Mouse (Mus musculus): Measurements from ENCODE around the gene Mael. TPM values are rescaled to one million over a fixed set of nuclear protein-coding genes. Genes with fewer than 3 reads are reported as not detected.
A peak's percentile ranks its signal among the peaks of the same experiment; 100 is the strongest.

The Mael gene
- polyA plus RNA-seq, 1 experiment, result not detected

DNA sequence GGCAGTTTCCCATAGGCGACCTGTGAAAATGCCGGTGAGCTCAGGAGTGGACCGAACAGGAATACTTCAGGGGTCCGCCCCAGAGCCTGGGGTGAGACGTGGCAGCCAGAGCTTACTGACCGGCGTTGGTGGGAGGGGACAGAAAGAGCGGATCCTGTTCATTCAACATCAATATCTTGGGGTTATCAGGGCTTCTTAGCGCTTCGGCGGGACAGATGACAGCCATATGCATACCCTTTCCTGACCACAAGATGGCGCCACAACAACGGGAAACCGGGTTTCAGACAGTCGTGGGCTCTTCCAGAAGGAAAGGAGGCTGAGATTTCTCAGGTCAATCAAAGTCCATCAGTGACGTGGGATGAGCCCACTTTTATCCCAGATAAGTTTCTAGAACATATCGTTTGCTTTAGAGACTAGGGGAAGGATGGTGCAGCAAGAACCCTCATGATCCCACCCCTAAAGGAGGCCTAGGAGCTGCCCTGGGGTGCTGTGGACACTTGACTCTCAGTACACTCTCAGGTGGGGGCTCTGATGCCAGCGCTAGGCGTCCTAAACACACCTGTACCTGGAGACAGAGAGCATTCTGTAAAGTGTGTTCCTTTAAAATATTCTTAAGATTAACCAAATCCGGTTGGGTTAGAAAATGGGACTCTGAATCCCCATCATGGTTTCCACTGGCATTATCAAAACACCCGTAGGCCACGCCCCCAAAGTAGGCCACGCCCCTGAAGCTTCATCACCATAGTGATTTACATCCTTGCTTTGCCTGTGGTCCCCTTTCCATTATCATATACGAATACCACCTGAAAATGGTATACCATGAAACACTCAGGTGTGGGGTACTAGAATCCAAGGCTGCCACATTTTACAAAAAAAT is 77.7 kb downstream of the Mael start:
- Histone ChIP-seq H3K27me3 (replicated peaks) (peaks cover 45% of the 10 kb centered on the region), H3K4me1 (0 out of 2 replicates have a peak, but pooled peaks cover 7% of the 10 kb centered on the region), H3K36me3 (replicated peaks; ENCODE audit: low read length) (no peaks in the 10 kb centered on the region), H3K4me3 (replicated peaks) (peak overlapping the region; percentile 18), H3K9me3 (no peaks in the 10 kb centered on the region)
- TF ChIP-seq GATA1 (IDR thresholded peaks at IDR 0.05; ENCODE audit: borderline replicate concordance, low read length), result no peak
- TF ChIP-seq FLI1 (IDR thresholded peaks at IDR 0.05; ENCODE audit: low read length), result no peak

DNA sequence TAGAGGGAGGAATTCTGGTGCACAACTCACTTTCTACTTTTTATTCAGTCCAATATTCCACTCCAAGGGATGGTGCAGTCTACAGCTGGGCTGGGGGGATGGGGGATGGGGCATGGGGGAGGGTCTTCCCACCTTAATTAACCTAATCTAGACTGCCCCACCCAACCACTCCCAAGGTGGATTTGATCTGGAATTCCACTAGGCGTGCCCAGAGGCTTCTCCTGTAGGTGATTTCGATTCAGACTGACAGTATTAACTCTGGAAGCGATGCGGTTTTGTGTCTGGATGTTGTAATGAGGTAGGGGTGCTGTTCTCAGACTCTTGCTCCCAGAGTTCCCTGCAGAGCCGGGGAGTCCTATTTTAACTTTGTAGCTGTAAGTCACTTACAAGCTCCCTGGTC is 78.4 kb downstream of the Mael start:
- peaks cover 50% of the 10 kb centered on the region for H3K27me3 ChIP-seq (replicated peaks)
- H3K4me1 ChIP-seq, result 0 out of 2 replicates have a peak, but pooled peaks cover 7% of the 10 kb centered on the region
- peaks cover 6% of the 10 kb centered on the region; the same call in 1 of the 2 replicates for H3K9me3 ChIP-seq
- H3K4me3 ChIP-seq (replicated peaks), result no peak overlapping the region
- no peak for TF ChIP-seq FLI1 (IDR thresholded peaks at IDR 0.05; ENCODE audit: low read length)
- TF ChIP-seq GATA1 (IDR thresholded peaks at IDR 0.05; ENCODE audit: borderline replicate concordance, low read length), result no peak
- no peaks in the 10 kb centered on the region for H3K36me3 ChIP-seq (replicated peaks; ENCODE audit: low read length)

DNA sequence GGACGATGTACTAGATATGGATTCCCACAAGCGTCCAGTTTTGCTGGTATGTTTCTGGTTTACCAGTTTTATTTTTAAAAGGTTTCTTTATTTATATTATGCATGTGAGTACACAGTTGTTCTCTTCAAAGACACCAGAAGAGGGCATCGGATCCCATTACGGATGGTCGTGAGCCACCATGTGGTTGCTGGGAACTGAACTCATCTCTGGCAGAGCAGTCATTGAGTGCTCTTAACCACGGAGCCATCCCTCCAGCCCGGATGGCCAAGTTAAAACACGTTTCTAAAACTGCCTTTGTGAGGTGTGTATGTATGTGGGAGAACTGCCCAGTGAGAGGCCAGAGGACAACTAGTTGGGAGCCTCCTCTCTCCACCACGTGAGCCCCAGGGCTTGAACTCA is 79.9 kb downstream of the Mael start:
- Histone ChIP-seq H3K4me3 (replicated peaks) (no peak overlapping the region), H3K9me3 (peaks cover 8% of the 10 kb centered on the region; the same call in 1 of the 2 replicates), H3K36me3 (replicated peaks; ENCODE audit: low read length) (no peaks in the 10 kb centered on the region), H3K27me3 (replicated peaks) (peaks cover 47% of the 10 kb centered on the region), H3K4me1 (peaks cover 16% of the 10 kb centered on the region)
- TF ChIP-seq FLI1 (IDR thresholded peaks at IDR 0.05; ENCODE audit: low read length) (no peak), GATA1 (IDR thresholded peaks at IDR 0.05; ENCODE audit: borderline replicate concordance, low read length) (no peak)

DNA sequence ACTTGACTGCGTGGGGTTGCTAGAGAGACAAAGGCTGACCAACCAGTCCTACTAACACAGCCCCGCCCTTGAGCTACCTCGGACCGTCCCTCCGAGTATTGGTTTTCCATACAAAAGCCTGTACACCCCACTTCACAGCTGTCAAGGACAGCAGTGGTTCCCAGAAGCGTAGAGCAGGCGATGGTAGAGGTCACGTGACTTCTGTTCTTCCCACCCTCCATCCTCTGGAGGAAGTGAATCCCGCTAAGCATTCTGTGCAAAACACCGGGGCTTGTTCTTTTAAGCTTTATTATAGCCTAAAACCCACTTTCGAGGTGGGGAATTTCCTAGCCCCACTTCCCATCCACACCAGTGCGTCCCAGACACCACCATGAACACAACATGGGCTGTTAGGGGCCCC is 80.8 kb downstream of the Mael start:
- Histone ChIP-seq H3K27me3 (replicated peaks) (peaks cover 44% of the 10 kb centered on the region), H3K9me3 (peaks cover 8% of the 10 kb centered on the region; the same call in 1 of the 2 replicates), H3K4me3 (replicated peaks) (no peak overlapping the region), H3K36me3 (replicated peaks; ENCODE audit: low read length) (no peaks in the 10 kb centered on the region), H3K4me1 (peaks cover 26% of the 10 kb centered on the region)
- TF ChIP-seq GATA1 (IDR thresholded peaks at IDR 0.05; ENCODE audit: borderline replicate concordance, low read length), result no peak
- no peak for TF ChIP-seq FLI1 (IDR thresholded peaks at IDR 0.05; ENCODE audit: low read length)

- Histone ChIP-seq H3K36me3 (replicated peaks; ENCODE audit: low read length) (no peaks in the 10 kb centered on the region), H3K27me3 (replicated peaks) (peaks cover 35% of the 10 kb centered on the region), H3K4me1 (peaks cover 38% of the 10 kb centered on the region), H3K9me3 (peaks cover 8% of the 10 kb centered on the region; the same call in 1 of the 2 replicates), H3K4me3 (replicated peaks) (no peak overlapping the region)
- TF ChIP-seq FLI1 (IDR thresholded peaks at IDR 0.05; ENCODE audit: low read length) (no peak), GATA1 (IDR thresholded peaks at IDR 0.05; ENCODE audit: borderline replicate concordance, low read length) (no peak)
These were observed 83.4 kb downstream of the Mael start for GRCm38 (mm10) chr1:166155113-166155494.

- H3K4me3 ChIP-seq (replicated peaks), result peak overlapping the region; percentile 71
- H3K9me3 ChIP-seq, result peaks cover 8% of the 10 kb centered on the region; the same call in 1 of the 2 replicates
- H3K4me1 ChIP-seq, result peaks cover 45% of the 10 kb centered on the region
- no peaks in the 10 kb centered on the region for H3K36me3 ChIP-seq (replicated peaks; ENCODE audit: low read length)
- H3K27me3 ChIP-seq (replicated peaks), result peaks cover 31% of the 10 kb centered on the region
- TF ChIP-seq FLI1 (IDR thresholded peaks at IDR 0.05; ENCODE audit: low read length) (no peak), GATA1 (IDR thresholded peaks at IDR 0.05; ENCODE audit: borderline replicate concordance, low read length) (no peak)
These were observed 84.1 kb downstream of the Mael start for GRCm38 (mm10) chr1:166154162-166155112.

DNA sequence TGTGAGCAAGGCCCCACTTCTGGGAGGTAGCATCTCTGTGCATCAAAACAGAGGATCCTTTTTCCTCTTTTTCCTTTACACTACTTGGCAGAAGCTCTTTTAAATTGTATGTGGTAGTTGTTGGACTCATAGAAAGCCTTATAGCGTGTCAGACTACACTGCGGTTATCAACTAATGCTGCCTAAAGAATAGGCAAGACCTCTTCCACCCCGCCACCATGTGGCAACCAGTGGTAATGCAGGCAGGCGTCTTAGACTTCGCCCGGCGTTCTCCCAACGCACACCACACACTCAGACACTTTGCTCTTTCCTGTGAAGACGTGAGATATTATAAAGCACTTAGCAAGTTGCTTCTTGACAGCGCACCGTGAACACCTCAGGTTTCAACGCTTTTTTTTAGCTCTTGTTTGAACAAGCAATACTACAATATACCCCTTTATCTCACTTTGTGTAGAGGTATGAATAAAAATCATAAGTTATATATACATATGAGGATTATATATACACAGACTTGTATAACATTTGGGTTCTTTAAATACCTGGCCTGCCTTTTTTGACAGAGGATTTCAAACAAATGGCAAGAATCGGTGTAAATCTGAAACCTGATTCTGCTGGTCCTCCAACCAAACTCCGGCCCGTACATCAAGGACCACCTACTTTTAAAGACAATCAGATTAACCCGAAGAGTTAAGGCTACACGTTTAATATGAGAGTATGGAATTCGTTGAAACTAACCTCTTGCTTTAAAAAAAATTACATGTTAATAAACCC is 85.0 kb downstream of the Mael start:
- H3K27me3 ChIP-seq (replicated peaks), result peaks cover 25% of the 10 kb centered on the region
- no peak for TF ChIP-seq GATA1 (IDR thresholded peaks at IDR 0.05; ENCODE audit: borderline replicate concordance, low read length)
- peaks cover 8% of the 10 kb centered on the region; the same call in 1 of the 2 replicates for H3K9me3 ChIP-seq
- H3K36me3 ChIP-seq (replicated peaks; ENCODE audit: low read length), result no peaks in the 10 kb centered on the region
- peak overlapping the region; percentile 80 for H3K4me3 ChIP-seq (replicated peaks)
- H3K4me1 ChIP-seq, result peaks cover 52% of the 10 kb centered on the region

DNA sequence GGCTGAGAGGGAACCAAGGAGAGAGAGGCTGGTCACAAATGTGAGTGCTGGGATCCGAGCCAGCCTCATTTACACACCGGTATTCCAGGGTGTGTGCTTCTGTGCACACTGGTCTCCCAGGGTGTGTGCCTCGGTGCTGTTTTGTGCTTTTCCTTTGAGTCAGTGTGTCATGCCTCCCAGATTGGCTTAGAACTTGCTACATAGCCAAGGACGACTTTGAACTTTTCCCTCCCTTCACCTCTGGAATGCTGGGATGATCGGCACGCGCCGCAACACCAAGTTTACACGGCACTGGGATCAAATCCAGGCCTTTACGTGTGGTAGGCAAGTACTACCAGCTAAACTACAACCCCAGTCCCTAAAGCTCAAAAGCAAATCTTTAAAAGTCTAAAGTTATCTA is 86.5 kb downstream of the Mael start:
- Histone ChIP-seq H3K27me3 (replicated peaks) (peaks cover 17% of the 10 kb centered on the region), H3K9me3 (peaks cover 8% of the 10 kb centered on the region; the same call in 1 of the 2 replicates), H3K4me3 (replicated peaks) (no peak overlapping the region), H3K36me3 (replicated peaks; ENCODE audit: low read length) (no peaks in the 10 kb centered on the region), H3K4me1 (peaks cover 56% of the 10 kb centered on the region)
- no peak for TF ChIP-seq GATA1 (IDR thresholded peaks at IDR 0.05; ENCODE audit: borderline replicate concordance, low read length)
- TF ChIP-seq FLI1 (IDR thresholded peaks at IDR 0.05; ENCODE audit: low read length), result no peak

GRCm38 (mm10) chr1:166151341-166151740 is 87.2 kb downstream of the Mael start:
- no peaks in the 10 kb centered on the region for H3K36me3 ChIP-seq (replicated peaks; ENCODE audit: low read length)
- no peak for TF ChIP-seq GATA1 (IDR thresholded peaks at IDR 0.05; ENCODE audit: borderline replicate concordance, low read length)
- no peak for TF ChIP-seq FLI1 (IDR thresholded peaks at IDR 0.05; ENCODE audit: low read length)
- H3K9me3 ChIP-seq, result peaks cover 8% of the 10 kb centered on the region; the same call in 1 of the 2 replicates
- peaks cover 19% of the 10 kb centered on the region for H3K27me3 ChIP-seq (replicated peaks)
- H3K4me1 ChIP-seq, result peaks cover 56% of the 10 kb centered on the region
- no peak overlapping the region for H3K4me3 ChIP-seq (replicated peaks)

Other genes with a start within 250 kb of the Mael start
- 3.8 and 3.9 TPM in 2 replicates for gene Pou2f1, start 236.1 kb downstream of the Mael start, polyA plus RNA-seq (2012; ENCODE audit: insufficient read depth, low replicate concordance)
- not detected in 2 replicates for gene Dusp27, start 110.8 kb downstream of the Mael start, polyA plus RNA-seq (2012; ENCODE audit: insufficient read depth, low replicate concordance)
- not detected in 2 replicates for gene Gpa33, start 108.5 kb downstream of the Mael start, polyA plus RNA-seq (2012; ENCODE audit: insufficient read depth, low replicate concordance)
- not detected in 2 replicates for gene Ildr2, start 15.4 kb upstream of the Mael start, polyA plus RNA-seq (2012; ENCODE audit: insufficient read depth, low replicate concordance)
- 2.3 and 14.0 TPM in 2 replicates for gene Tada1, start 140.3 kb upstream of the Mael start, polyA plus RNA-seq (2012; ENCODE audit: insufficient read depth, low replicate concordance)
- gene Pogk, start 171.1 kb upstream of the Mael start, polyA plus RNA-seq (2012; ENCODE audit: insufficient read depth, low replicate concordance), result 0.20 and 1.3 TPM in 2 replicates

All from megakaryocyte, embryonic 14.5 days (primary cell).